Mouse (Mus musculus) lung, adult 18-20 months (tissue): ENCODE results near the gene Fam173b.
"Not testable (repeated sequence)": the region's sequence is repeated elsewhere in the genome, so short reads cannot be mapped to it uniquely, and the experiment has no call there.

Experiments used
- DNase-seq, 2 experiments: peaks; one replicate each; pipeline ENCODE4 v3.0.0; 2022; ENCODE audit warnings: mixed read lengths in 2 of 2

Fam173b gene

DNA sequence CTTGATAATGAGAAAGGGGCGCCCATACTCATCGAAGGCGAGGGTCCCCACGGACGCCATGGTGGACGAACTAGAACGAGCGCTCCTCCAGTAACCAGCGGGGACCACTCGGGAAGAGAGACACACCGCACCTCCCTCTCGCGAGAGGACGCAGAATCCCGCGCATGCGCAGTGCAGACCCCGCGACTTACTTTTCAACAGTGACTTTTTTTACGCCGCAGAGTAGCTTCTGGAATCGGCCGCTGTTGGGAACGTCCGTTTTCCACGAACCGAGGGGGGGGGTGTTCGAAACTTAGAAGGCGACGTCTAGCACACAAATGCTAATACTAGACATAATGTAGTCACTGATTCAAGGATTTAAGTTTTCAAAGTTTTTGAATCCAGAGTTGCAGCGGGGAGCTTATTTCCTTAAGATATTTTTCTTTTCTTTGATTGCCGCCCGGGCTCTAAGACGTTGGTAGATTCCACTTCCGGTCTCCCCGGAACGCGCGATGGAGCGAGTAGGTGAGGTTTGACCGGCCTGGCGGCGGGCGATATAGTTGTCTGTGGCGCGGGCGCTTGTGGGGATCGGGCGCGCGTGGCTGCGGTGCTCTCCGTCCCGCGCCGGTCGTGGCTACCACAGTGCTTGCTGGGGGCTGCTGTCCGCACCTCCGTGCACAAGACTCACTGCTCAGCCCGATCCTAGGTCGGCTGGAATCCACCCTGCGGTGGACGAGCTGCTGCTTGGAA lies at the start of gene Fam173b, which contains the start of gene Cct5:
TSS of gene Fam173b (plus strand) at position 207 of the 729 bp plus-strand sequence.
TSS of gene Cct5 (minus strand) at position 159 of the 729 bp plus-strand sequence.
- DNase-seq = peak; percentile 98

DNA sequence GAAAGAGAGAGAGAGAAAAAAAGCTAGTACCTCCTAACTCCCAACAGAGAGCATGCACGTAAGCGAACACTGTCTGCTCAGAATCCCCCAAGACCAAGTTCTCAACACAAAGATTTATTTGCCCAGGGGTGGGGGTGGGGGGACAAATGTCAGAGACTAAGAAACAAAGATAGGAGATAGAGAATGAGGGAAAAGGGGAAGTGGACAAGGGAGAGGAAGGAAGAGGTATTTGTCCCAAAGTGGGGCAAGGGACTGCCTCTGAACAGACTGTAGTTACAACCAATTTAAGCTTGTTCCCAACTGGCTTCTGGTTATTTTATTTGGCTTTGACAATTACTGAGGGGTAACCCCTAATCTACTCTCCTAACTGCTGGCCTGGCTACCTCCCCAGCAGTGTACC lies 46.8 kb upstream of the Fam173b start:
- DNase-seq = no peak

DNA sequence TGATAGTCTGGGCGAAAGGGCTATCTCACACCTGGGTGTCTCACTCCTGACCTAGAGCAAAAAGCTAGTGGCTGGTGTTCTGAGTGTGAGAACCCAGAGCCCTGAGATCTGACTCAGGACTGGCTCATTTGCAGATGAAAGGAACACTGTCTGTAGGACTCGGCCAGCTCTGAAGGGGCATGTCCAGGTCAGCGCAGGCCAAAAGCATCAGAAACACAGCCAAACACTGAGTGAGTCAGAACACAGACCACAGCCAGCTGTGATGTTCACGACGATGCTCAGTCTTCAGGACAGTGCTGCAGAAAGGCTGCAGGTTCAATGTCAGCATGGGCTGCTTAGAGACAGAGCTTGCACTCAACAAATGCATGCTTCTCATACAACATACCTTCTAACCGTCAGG lies 40.3 kb upstream of the Fam173b start:
- no peak for DNase-seq

DNA sequence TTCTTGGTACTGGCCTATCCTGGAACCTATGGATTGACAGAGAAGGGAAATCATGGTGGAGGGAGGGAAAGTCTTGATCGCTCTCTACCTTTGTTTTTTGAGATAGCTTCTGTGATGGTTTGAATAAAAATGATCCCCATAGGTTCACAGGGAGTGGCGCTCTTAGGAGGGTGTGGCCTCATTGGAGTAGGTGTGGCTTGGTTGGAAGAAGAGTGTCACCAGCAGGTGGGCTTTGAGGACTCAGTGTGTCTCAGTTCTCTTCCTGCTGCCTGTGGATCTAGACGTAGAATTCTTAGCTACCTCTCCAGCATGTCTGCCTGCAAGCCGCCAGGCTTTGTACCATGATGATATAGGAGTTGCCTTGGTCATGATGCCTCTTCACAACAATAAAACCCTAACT lies 39.7 kb upstream of the Fam173b start:
- DNase-seq = no peak

GRCm38 (mm10) chr15:31562847-31563246 lies 38.8 kb upstream of the Fam173b start:
- no peak for DNase-seq

DNA sequence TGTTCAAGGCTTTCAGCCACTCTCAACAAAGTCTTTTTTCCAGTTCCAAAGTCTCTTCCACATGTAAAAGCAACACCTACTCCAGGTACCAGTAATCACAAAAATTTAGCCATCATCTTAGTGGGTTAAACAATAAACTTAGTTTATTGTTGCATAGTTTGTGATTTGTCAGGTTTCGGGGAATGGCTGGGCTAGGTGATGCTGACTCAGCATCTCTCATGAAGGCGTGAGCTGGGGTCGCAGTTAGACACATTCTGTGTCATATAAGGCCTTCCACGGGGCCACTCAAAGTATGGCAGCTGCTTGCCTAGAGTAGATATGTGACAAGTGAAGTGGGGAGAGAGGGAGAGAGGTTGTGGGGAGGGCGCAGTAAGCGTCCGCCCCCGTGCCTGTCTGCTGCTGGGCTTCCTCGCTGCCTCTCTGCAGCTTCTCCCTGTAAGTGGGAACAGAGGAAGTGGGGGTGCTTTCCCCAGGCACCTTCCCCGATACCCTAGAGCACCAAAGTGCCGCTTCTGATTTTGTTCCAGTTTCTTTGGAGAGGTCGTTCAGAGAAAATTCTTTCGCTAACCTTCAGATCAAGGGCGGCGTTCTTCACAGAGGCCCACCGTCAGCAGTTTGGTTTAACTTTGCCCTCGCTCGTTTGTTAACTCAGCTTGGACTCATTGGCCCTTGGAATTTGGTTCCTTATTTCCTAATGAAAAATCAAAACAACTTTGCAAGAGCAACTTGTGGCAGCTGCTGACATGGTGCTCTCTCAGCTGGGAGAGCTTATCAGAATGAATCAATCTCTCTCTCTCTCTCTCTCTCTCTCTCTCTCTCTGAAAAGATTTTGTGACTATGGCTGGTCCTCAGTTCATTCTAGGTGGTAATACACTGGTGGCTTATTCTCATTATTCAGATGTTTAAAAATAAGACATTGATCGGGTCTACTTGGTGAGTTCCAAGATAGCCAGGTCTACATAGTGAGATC lies 37.8 kb upstream of the Fam173b start:
- peak in 1 of 2 experiments; percentile 37 for DNase-seq

DNA sequence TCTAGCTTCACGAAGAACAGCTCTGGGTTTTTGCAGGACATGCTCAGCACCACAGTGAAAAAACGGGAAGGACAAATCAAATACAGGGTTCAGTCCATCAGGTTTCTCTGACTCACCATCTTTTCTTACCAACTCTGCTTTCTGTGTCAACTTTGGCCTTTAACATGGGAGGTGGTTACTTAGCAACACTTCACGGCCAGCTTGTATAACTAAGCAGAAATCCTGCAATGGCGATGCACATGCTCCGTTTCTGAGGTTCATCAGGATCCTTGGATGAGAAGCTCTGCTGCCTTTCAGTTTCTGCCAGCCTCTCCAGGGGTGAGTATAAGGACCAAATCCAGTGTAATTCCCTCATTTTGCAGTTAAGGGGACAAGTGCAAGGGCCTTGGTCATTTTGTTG lies 36.5 kb upstream of the Fam173b start, which contains the start of gene Cmbl:
TSS of gene Cmbl (plus strand) at position 206 of the 400 bp plus-strand sequence.
- no peak for DNase-seq

DNA sequence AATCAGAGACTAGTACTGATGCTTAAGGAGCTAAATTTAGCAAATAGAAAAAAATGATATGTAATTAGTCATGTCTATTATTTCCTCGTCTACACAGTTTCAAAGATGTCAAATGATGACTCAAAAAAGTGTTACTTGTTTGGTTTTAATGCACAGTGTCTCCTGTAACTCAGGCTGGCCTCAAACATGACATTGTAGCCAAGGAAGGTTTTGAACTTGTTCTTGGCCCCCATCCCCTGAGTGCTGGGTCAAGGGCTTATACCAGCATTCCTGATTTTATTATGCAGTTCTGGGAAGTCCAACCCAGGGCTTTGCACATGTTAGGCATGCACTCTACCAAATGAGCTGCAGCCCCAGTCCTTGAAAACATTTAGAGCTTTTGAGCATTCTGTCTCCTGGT lies 35.9 kb upstream of the Fam173b start:
- DNase-seq = no peak

DNA sequence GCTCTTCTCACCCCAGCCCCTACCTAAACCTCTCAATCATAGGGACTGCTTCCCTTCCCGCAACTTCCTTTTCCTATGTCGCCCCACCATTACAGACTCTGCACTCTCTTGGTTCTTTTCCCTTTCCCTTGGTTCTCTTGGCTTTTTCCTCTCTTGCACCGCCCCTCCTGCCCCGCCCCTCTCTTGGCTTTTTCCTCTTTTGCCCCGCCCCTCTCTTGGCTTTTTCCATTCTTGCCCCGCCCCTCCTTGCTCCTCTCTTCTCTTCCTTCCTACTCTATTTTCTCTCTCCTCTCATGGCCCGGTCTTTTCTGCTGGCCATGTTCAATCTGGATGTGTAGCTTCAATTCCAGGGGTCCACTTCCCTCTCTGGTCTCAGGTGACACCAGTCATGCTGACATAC lies 34.2 kb upstream of the Fam173b start:
- DNase-seq = no peak

DNA sequence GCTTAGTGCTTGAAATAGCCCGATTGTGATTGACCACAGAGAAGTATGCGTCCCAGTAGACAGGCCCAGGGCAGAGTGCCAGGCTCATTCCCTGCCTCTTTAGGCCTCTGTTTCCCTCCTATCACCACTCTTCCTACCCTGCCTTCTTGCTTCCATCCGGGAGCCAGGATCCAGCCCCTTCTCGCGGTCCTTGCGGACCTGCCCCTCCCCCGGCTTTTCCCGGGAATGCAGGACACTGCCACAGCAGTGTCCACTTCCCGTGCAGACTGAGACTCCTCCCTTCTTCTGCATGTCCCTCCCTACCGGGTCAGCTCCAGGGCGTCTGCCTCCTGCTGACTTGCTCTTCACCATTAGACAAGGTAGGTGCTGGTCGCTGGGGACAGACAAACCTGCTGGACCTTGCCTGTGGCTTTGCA lies 33.1 kb upstream of the Fam173b start:
- peak; percentile 51 to 73 for DNase-seq

DNA sequence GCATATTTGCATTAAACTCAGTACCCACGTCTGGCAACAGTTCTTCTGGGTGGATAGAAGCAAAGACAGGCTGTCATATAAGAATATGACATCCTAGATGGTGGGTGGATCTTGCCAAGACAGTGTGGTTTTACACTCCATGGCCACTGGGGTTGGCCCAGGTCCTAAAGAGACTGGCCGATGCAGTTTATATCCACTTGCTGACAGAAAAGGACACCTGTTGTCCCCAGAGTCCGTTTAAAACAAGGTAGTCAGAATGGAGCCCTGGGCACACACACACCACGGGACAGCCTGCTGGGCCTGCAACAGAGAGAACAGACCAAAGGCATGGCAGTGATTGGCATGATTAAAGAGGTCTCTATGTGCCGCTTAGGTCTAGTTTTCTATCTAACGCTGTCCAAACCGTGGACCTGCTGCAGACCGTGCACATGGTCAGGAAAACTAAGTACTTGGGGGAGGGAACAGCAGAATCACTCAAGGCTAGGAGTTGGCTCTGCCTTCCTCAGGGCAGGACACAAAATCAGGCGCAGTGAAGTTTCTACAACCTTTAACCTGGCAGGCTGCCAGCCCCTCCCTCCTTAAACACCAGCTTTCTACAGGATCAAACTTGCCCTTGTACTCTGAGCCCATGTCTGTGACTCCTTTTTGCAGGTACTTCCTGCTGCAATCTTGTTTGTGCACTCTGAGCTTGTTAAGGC lies 32.2 kb upstream of the Fam173b start:
- peak; percentile 55 to 74 for DNase-seq

GRCm38 (mm10) chr15:31570959-31571358 lies 30.7 kb upstream of the Fam173b start:
- DNase-seq = no peak

DNA sequence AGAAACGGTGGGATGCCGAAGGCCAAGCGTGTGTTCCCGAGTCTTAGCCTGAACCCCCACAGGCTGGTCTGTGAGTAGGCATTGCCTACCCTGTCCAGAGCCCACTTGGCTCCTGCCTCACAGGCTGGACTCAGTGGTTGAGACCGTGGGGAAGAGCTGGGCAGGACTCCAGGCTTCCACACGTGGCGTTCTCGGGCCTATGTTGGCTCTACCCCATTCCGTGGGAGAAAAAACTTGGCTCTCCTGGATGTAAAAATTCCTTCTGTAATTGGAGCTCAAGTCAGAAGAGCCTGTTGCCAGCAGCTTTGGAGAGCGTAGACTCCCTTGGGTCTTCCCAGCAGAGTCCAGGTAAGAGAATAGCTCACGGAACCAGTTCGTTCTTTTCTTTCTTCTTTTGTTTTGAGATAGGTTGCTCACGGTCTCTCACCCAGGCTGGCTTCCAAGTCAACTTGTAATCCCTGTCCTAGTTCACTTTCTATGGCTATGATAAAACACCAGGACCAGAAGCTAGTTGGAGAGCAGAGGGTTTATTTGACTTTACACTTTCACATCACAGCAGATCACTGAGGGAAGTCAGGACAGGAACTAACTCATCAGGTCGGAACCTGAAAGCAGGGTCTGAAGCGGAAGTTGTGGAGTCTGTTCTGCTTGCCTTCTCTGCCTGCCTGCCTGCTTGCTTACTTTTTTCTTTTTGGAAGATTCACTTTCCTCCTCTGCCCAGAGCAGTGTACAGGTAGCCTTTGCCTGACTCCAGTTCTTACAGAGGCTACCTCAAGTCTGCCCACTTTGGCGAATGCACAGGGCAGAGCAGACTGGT lies 29.5 kb upstream of the Fam173b start:
- peak in 1 of 2 experiments; percentile 25 for DNase-seq

DNA sequence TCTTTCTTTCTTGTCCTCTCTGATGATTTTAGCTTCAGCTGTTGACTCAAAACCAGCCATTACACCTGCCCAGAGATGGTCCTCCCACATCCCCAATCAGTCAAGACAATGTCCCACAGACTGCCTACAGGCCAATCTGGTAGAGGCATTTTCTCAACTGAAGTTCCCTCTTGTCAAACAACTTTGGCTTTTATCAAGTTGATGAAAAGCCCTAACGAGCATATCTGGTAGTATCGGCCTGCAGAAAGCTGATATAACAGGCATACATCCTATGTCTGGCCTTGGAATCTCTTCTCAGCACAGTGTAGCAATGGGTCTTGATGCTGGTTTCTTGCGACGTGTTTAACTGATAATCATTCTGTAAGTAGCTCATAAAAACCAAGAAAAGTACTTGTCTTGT lies 28.4 kb upstream of the Fam173b start:
- no peak for DNase-seq

DNA sequence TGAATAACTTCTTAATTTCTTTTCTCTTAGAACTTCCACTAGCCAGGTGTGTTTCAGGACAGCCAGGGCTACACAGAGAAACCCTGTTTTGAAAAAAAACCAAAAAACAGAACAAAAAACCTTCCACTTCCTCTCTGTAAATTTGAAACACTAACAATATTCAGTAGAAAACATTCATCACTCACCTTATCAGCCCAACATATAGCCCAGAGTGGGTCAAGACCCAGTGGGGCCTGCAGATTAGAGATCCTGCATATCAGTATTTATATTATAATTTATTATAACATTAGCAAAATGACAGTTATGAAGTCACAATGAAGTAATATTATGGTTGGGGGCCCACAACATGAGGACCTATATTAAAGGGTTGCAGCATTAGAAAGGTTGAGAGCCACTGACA lies 28.0 kb upstream of the Fam173b start:
- no peak for DNase-seq

DNA sequence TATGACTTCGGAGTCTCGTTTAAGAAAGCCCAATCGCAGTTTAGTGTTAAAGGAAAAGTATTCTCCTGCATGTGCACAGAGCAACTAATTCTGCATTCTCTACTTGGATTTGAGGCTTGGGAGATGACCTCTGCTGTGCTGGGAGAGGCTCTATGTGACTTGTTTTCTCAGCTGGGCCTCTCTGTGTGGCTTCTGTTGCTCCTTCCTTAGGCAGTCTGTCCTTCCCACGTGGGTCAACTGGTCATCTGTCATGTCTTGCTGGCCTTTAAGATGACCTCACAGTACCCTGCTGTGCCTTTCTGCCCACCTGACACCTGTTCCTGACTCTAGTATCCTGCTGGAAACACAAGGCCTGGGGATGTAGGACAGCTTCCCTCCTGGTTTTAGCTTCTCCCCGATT lies 25.6 kb upstream of the Fam173b start:
- no peak for DNase-seq

- DNase-seq = not testable (repeated sequence)
Measured at GRCm38 (mm10) chr15:31581086-31581485, 20.6 kb upstream of the Fam173b start.

DNA sequence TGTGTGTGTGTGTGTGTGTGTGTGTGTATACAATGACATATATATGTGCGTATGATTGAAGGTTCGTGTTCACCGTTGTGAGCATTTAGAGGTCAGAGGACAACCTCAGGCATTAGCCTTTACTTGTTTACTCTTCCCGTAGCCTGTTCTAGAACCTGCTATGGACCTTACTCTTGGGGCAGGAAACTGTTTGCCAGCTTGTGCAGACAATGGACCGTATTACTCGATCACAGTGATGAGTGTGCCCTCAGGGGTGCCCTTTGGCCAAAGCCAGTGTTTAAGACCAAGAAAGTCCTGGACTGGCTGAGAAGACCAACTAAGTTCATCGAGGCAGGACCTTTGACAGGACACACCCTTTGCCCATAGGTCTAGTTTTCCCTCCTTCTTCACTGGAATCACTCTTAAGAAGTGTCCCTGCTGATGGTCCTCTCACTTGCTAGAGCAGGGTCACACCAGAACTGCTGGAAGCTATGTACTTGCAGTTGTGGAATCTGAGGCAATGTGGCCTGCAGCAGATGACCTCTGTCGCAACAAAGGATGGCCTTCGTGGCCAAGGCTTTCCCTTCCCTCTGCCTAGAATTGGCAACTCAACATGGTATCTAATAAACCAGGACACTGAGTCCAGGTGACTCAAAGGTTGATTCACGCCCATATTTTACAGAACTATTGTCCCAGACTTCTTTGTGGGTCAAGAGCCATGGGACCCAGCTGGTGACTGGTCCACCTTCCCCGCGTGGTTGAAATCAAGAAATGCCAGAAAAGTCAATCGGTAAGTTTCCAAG lies 18.2 kb upstream of the Fam173b start:
- DNase-seq = peak in 1 of 2 experiments; percentile 18

GRCm38 (mm10) chr15:31585238-31585637 lies 16.4 kb upstream of the Fam173b start:
- no peak for DNase-seq

- no peak for DNase-seq
Measured at GRCm38 (mm10) chr15:31586088-31586487, 15.6 kb upstream of the Fam173b start.

DNA sequence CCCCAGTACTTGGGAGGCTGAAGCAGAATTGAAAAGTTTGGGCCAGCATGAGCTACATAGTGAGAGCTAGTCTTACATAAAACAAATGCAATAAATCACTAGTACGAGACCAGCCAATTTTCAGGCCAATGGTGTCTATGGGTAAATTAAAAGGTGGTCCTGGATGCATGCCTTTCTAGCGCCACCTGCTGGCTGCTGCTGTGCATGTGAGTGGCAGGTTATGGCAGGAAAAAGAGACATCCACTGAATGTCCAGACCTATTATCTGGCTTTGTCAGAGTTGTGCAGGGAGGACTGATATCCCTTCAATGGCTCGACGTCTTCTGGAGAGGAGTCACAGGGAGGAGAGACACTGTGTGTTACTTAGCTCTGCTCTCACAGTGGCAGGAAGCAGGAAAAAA lies 15.1 kb upstream of the Fam173b start:
- DNase-seq = peak; percentile 77 to 81
